Mouse (Mus musculus): ENCODE data around the gene Frmd4a. TPM values are rescaled to one million over a fixed set of nuclear protein-coding genes. Genes with fewer than 3 reads are reported as not detected.

Gene Frmd4a
- total RNA-seq (2021), result 10 to 100 TPM; 45.7 to 52.5 TPM

GRCm38 (mm10) chr2:4017528-4018288, at the start of gene Frmd4a:
Gene Frmd4a (plus strand): TSS chr2:4017717.
- intact Hi-C loops (cut with DNase I), result no loop called here
- DNase-seq, result no peak

DNA sequence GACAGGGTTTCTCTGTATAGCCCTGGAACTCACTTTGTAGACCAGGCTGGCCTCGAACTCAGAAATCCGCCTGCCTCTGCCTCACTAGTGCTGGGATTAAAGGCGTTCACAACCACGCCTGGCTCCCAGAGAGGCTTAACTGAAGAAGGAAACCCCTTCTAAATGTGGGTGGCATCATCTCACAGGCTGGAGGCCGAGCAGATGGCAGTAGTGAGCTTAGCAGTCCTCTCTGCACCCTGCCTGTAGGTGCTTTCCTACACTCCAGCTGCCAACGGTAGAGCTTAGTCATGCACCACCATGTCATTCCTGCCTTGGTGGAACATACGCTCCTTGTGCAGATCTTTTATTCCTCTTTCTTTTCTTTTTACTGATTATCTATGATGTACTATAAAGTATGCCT, 28.6 kb upstream of the Frmd4a start:
- DNase-seq, result no peak
- intact Hi-C loops (cut with DNase I), result no loop called here

- intact Hi-C loops (cut with DNase I), result no loop called here
Observed at GRCm38 (mm10) chr2:3990431-3990830, 27.1 kb upstream of the Frmd4a start.

GRCm38 (mm10) chr2:4018431-4018876, 937 bp downstream of the Frmd4a start:
- intact Hi-C loops (cut with DNase I), result no loop called here
- DNase-seq, result peak in 1 of 2 experiments; percentile 2

More at GRCm38 (mm10) chr2:3990431-3990830, 27.1 kb upstream of the Frmd4a start:
- no peak for DNase-seq

DNA sequence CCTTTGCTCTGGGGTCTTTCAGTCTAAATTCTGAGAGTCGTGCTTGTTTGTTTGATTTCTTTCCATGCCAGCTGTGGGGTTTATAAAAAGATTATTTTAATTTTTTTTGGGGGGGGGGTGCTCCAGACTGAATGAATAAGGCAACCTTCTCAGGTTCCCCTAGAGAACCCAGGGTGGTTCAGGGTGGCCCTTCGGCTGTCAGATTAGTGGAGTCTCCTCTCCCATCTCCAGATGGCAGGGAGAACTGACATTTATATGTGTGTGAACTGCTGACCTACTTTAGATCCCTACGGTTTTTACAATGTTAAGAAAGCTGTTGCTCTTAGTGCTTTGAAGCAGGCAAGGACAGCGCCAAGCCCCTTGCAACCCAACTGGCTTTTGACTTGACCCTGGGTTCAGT, 1.4 kb downstream of the Frmd4a start:
- intact Hi-C loops (cut with DNase I), result no loop called here
- no peak for DNase-seq

DNA sequence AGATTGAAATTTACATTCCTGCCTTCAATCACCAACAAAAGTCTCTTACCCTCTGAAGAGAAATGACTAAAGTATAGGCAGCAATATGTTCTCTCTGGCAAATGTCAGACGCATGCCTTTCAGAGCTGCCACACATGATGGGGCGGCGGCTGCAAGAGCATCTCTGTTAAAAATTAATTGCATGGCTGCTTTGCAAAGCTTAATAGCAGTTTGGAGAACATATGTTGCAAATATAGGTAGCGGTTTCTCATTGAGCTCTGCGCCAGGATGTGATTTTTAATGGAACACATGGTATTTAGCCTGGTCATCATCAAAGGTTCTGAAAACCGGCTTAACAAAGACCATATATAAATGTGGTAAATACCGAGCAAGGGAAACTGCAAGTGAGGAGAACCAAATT, 7.4 kb downstream of the Frmd4a start:
- intact Hi-C loops (cut with DNase I), result no loop called here
- no peak for DNase-seq

DNA sequence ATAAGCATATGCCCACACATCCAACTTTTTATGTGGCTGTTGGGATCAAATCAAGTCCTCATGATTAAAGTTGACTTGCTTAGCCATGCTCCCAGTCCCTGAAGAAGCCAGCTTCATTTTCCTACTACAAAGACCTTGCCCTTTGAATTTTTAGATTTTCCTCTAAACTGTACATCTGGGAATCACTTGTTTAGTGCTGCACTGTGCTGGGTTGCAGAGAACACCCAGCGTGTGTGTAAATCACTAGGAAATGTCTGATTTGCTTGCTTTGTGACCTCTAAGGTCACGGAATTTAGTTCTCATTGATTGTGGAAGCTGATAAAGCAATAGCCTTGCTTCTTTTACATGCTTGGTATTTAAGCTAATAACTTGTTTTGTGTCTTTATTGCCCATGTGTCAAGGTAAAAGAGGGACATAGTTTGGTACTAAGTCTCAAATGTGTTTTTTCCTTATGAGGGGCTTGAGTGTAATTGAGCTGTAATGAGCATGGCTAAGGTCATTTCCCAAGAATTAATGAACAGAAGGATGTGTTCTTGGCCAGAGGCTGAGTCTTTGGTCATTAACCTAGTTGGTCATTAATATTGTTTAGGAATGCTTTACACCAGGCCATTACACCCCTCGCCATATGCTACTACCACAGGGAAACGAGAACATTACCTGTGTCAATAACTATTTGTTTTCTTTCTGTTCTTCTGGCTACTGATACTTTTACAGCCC, 11.7 kb downstream of the Frmd4a start:
- intact Hi-C loops (cut with DNase I), result no loop called here
- DNase-seq, result no peak

DNA sequence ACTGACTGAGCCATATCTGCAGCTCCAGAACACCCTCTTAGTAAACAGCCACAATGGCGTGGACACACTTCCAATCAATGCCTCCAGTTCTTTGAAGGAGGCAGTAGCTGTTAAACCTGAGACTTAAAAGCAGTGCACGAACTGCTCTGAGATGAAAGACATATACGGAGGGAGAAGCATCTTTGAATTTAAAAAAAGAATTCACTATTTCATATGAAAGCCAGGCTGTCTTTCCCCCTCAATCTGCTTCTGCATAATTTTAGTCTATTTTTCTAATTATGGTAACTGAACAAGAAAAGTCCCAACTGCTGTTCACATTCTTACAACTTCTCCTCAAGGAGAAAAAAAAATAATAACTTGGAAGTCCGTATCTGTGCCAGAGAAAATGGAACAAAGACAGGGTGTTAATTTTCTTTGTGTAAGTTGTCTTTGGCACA, 18.7 kb downstream of the Frmd4a start:
- DNase-seq, result no peak
- intact Hi-C loops (cut with DNase I), result no loop called here

DNA sequence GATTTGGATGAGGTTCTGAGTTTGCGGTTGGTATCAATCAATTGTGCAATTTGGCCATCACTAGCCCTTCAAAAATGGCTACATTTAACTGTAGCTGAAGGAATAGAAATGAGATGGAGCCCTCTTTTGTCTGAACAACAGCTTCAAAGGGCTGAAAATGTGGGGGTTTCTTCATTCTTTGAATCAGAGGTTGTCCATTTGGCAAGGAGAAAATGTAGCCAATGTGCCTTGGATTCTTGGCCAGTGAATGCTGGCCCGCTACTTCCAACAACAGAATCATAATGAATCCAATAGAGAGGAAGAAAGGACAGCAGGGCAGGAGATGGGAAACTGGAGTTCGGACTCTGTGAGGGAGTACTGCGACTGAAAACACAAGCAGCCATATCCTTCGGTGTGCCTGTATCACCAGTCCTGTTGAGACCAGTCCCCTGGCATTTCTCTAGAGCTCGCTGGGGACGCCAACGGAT, 19.2 kb downstream of the Frmd4a start:
- intact Hi-C loops (cut with DNase I), result no loop called here

DNA sequence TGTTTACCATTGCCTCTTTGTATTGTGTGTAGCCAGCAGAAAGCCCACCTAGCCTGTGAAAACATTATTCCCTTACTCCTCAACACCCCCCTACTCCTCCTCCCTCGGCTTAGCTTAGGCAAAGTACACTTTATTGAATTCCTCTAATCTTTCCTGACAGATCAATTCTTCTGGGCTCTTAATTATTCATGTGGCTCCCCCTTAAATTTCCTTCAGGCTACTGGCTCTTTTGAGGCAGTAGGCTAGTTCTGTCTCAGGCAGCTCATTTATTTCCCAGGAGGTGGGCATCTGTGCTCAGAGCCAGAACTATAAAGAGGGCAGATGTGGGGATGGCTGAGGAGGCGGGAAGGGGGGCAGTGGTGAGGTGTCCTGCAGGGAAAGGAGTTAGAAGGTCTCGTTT, 24.5 kb downstream of the Frmd4a start:
- no peak for DNase-seq
- intact Hi-C loops (cut with DNase I), result no loop called here

More for the DNA sequence above, 19.2 kb downstream of the Frmd4a start:
- DNase-seq, result no peak

- intact Hi-C loops (cut with DNase I), result no loop called here
- no peak for DNase-seq
Observed at GRCm38 (mm10) chr2:4055481-4055880, 38.0 kb downstream of the Frmd4a start.

GRCm38 (mm10) chr2:4060675-4061074, 43.2 kb downstream of the Frmd4a start:
- no peak for DNase-seq
- intact Hi-C loops (cut with DNase I), result no loop called here

DNA sequence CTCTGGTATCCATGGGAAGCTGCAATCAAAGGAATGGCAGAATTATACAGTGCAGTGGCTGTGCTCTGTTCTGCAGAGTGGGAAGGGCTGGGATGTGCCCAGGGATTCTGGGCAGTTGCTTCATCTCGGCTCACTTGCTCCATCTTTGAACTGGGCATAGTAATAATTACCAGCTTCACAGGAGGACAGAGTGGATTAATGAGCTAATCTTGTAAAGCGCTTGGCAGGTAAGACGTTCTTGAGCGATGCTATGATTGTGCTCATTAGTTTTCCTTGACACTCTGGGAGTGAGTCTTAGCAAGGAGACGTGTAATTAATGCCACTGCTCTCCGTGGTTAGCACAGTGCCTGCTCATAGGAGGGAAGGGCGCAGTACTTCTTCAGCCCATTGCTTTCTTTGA, 54.3 kb downstream of the Frmd4a start:
- intact Hi-C loops (cut with DNase I), result no loop called here

GRCm38 (mm10) chr2:4083877-4084276, 66.4 kb downstream of the Frmd4a start:
- DNase-seq, result peak in 1 of 2 experiments; percentile 6
- intact Hi-C loops (cut with DNase I), result no loop called here

More for the DNA sequence above, 54.3 kb downstream of the Frmd4a start:
- DNase-seq, result no peak

DNA sequence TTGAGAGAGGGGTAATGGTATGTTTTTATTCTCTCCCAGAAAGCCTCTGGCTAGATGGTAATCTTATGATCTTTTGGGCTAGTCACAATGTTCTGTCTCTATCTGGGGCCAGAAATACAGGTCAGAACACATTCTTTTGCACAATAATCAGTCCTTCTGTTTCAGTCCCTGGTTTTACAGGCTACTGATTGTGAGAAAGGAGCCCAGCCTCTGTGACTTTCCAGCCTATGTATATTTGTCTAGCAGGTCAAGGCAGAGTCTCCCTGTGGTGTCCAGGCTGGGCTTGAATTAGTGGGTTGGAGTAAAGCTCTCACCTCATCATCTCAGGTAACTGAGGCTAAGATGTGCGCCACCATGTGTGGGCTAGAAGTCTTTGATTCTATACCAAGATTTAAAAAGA, 80.1 kb downstream of the Frmd4a start:
- no peak for DNase-seq
- intact Hi-C loops (cut with DNase I), result no loop called here

- intact Hi-C loops (cut with DNase I), result no loop called here
- DNase-seq, result peak; percentile 19 to 29
Observed at GRCm38 (mm10) chr2:4098948-4099776, 81.6 kb downstream of the Frmd4a start.

DNA sequence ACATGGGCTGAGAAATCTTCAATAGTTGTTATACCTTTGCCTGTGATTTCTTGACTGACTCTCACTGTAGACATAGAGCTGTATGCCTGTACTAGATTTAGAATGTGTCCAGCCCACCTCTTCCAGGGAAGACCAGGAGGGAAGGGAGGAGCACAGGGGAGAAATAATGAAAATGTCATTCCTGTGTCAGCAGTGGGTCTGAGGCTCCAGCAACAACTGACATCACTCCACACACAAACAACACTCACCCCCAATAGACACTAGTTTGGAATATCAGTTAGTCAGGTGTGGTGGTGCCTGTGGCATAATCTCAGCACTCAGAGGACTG, 82.2 kb downstream of the Frmd4a start:
- no peak for DNase-seq
- intact Hi-C loops (cut with DNase I), result no loop called here

GRCm38 (mm10) chr2:4101370-4101769, 83.9 kb downstream of the Frmd4a start:
- DNase-seq, result peak; percentile 38 to 63
- intact Hi-C loops (cut with DNase I), result no loop called here

DNA sequence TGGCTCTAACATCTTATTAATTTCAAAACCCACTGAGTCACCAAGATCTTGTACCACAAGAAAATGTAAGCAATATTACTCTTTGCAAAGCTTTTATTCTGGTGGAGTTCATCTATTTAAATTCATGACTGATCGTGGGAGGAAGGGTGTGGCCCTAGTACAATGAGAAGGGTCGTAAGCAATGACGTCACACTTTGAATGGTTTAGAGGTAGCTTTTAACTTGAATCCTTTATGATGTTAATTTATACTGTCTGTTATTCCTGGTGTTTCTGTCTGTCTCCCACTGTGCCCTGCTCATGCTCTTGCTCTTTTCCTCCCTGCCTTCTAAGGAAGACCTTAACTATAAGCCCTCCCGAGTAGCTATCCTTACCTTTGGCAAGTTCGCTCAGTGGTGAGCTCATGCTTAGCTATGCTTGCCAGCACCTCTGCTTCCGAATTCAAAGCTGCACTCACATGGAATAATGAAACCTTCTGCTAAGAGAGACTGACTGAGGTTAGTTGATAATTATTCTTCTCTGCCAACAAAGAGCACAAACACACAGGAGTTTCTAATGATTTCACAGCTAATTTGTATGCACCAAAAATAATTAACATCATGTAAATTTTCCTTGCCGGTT, 95.9 kb downstream of the Frmd4a start:
- intact Hi-C loops (cut with DNase I), result no loop called here

GRCm38 (mm10) chr2:4119678-4120458, 102.4 kb downstream of the Frmd4a start:
- no peak for DNase-seq
- intact Hi-C loops (cut with DNase I), result no loop called here

More for the DNA sequence above, 95.9 kb downstream of the Frmd4a start:
- peak; percentile 4 to 8 for DNase-seq

Data from heart, postnatal 10 days (tissue).